Mouse (Mus musculus): ENCODE results near the gene Hpse. TPM values are rescaled to one million over a fixed set of nuclear protein-coding genes. Genes with fewer than 3 reads are reported as not detected.

Gene Hpse
- polyA plus RNA-seq, 1 experiment from 2014 or later, result 1.2 TPM

GRCm38 (mm10) chr5:100706675-100707074 lies 12.8 kb downstream of the Hpse start:
- WGBS, result 63% methylated on average over 8 of the region's 8 CpGs
- Histone ChIP-seq H3K4me3 (ENCODE audit: low read length) (no peak overlapping the region), H3K4me1 (ENCODE audit: control insufficient read depth, insufficient read depth, low read length) (no peaks in the 10 kb centered on the region), H3K9me3 (replicated peaks; ENCODE audit: control insufficient read depth, low read length) (no peaks in the 10 kb centered on the region), H3K27me3 (ENCODE audit: control insufficient read depth, insufficient read depth, low read length) (no peaks in the 10 kb centered on the region), H3K36me3 (ENCODE audit: control insufficient read depth, insufficient read depth) (no peaks in the 10 kb centered on the region), H3K27ac (ENCODE audit: low read length) (no peak overlapping the region), H3K4me2 (ENCODE audit: low read depth, low read length) (no peak overlapping the region), H3K9ac (ENCODE audit: low read length) (no peak overlapping the region)
- ATAC-seq (replicated peaks; ENCODE audit: extremely low read depth, insufficient read depth, low FRiP score), result no peak; the same call in 1 of the 2 replicates

DNA sequence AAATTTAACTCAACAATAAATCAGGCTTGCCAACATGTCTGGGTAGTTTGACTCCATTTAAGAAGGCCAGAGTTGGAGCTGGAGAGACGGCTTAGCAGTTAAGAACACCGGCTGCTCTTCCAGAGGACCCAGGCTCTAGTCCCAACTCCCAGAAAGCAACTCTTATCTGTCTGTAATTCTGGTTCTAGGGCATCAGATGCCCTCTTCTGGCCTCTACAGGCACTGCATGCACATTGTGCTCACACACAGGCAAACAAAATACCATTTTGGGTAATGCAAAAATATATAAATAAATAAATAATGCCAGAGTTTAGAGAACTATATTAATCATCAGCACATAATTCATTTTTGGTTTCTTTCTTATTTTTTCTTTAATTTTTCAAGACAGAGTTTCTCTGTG lies 15.2 kb downstream of the Hpse start:
- Histone ChIP-seq H3K4me3 (ENCODE audit: low read length) (no peak overlapping the region), H3K4me2 (ENCODE audit: low read depth, low read length) (no peak overlapping the region), H3K27ac (ENCODE audit: low read length) (no peak overlapping the region), H3K9ac (ENCODE audit: low read length) (no peak overlapping the region), H3K27me3 (ENCODE audit: control insufficient read depth, insufficient read depth, low read length) (no peaks in the 10 kb centered on the region), H3K4me1 (ENCODE audit: control insufficient read depth, insufficient read depth, low read length) (no peaks in the 10 kb centered on the region), H3K36me3 (ENCODE audit: control insufficient read depth, insufficient read depth) (no peaks in the 10 kb centered on the region), H3K9me3 (replicated peaks; ENCODE audit: control insufficient read depth, low read length) (no peaks in the 10 kb centered on the region)
- no peak for ATAC-seq (replicated peaks; ENCODE audit: extremely low read depth, insufficient read depth, low FRiP score)
- 98% methylated on average over 2 of the region's 2 CpGs for WGBS

DNA sequence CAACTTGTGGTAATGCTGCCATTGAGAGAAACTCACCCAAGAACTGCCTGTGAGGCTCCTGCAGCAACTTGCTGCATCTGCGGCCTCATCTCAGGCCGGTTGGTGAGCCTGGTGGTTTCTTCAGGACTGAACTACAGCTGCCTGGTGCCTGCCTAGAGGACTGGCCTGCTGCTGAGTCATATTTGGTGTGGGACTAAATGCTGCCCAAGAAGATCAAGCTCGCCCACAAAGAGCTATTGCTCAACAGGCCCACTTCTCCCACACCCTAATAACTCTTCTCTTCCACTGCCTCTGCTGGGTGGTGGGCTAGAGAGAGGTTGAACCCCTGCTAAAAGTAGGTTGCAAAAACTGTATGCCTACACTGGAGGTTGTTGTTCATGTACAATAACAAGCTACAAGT lies 17.2 kb downstream of the Hpse start:
- WGBS, result 87% methylated on average over 3 of the region's 3 CpGs
- Histone ChIP-seq H3K9me3 (replicated peaks; ENCODE audit: control insufficient read depth, low read length) (no peaks in the 10 kb centered on the region), H3K27ac (ENCODE audit: low read length) (no peak overlapping the region), H3K4me3 (ENCODE audit: low read length) (no peak overlapping the region), H3K4me1 (ENCODE audit: control insufficient read depth, insufficient read depth, low read length) (no peaks in the 10 kb centered on the region), H3K36me3 (ENCODE audit: control insufficient read depth, insufficient read depth) (no peaks in the 10 kb centered on the region), H3K4me2 (ENCODE audit: low read depth, low read length) (no peak overlapping the region), H3K9ac (ENCODE audit: low read length) (no peak overlapping the region), H3K27me3 (ENCODE audit: control insufficient read depth, insufficient read depth, low read length) (no peaks in the 10 kb centered on the region)
- no peak for ATAC-seq (replicated peaks; ENCODE audit: extremely low read depth, insufficient read depth, low FRiP score)

- WGBS, result 79% methylated on average over 13 of the region's 13 CpGs
- no peaks in the 10 kb centered on the region for H3K36me3 ChIP-seq (ENCODE audit: control insufficient read depth, insufficient read depth)
- H3K9me3 ChIP-seq (replicated peaks; ENCODE audit: control insufficient read depth, low read length), result no peaks in the 10 kb centered on the region
- H3K4me3 ChIP-seq (ENCODE audit: low read length), result no peak overlapping the region
- no peak overlapping the region for H3K9ac ChIP-seq (ENCODE audit: low read length)
- H3K4me1 ChIP-seq (ENCODE audit: control insufficient read depth, insufficient read depth, low read length), result no peaks in the 10 kb centered on the region
- no peak for ATAC-seq (replicated peaks; ENCODE audit: extremely low read depth, insufficient read depth, low FRiP score)
- H3K27me3 ChIP-seq (ENCODE audit: control insufficient read depth, insufficient read depth, low read length), result no peaks in the 10 kb centered on the region
- H3K4me2 ChIP-seq (ENCODE audit: low read depth, low read length), result no peak overlapping the region
- no peak overlapping the region for H3K27ac ChIP-seq (ENCODE audit: low read length)
These were observed 18.5 kb downstream of the Hpse start for GRCm38 (mm10) chr5:100700861-100701620.

- no peaks in the 10 kb centered on the region for H3K27me3 ChIP-seq (ENCODE audit: control insufficient read depth, insufficient read depth, low read length)
- WGBS, result 26% methylated on average over 2 of the region's 2 CpGs
- H3K36me3 ChIP-seq (ENCODE audit: control insufficient read depth, insufficient read depth), result no peaks in the 10 kb centered on the region
- H3K9ac ChIP-seq (ENCODE audit: low read length), result no peak overlapping the region
- H3K9me3 ChIP-seq (replicated peaks; ENCODE audit: control insufficient read depth, low read length), result no peaks in the 10 kb centered on the region
- no peak overlapping the region for H3K4me3 ChIP-seq (ENCODE audit: low read length)
- no peak overlapping the region for H3K4me2 ChIP-seq (ENCODE audit: low read depth, low read length)
- no peaks in the 10 kb centered on the region for H3K4me1 ChIP-seq (ENCODE audit: control insufficient read depth, insufficient read depth, low read length)
- H3K27ac ChIP-seq (ENCODE audit: low read length), result no peak overlapping the region
- ATAC-seq (replicated peaks; ENCODE audit: extremely low read depth, insufficient read depth, low FRiP score), result no peak
These were observed 21.6 kb downstream of the Hpse start for GRCm38 (mm10) chr5:100697886-100698285.

- H3K4me3 ChIP-seq (ENCODE audit: low read length), result no peak overlapping the region
- no peak overlapping the region for H3K4me2 ChIP-seq (ENCODE audit: low read depth, low read length)
- no peaks in the 10 kb centered on the region for H3K27me3 ChIP-seq (ENCODE audit: control insufficient read depth, insufficient read depth, low read length)
- H3K36me3 ChIP-seq (ENCODE audit: control insufficient read depth, insufficient read depth), result no peaks in the 10 kb centered on the region
- ATAC-seq (replicated peaks; ENCODE audit: extremely low read depth, insufficient read depth, low FRiP score), result no peak
- H3K9ac ChIP-seq (ENCODE audit: low read length), result no peak overlapping the region
- no peaks in the 10 kb centered on the region for H3K4me1 ChIP-seq (ENCODE audit: control insufficient read depth, insufficient read depth, low read length)
- 77% methylated on average over 2 of the region's 2 CpGs for WGBS
- no peaks in the 10 kb centered on the region for H3K9me3 ChIP-seq (replicated peaks; ENCODE audit: control insufficient read depth, low read length)
- H3K27ac ChIP-seq (ENCODE audit: low read length), result no peak overlapping the region
These were observed 22.1 kb downstream of the Hpse start for GRCm38 (mm10) chr5:100697398-100697797.

DNA sequence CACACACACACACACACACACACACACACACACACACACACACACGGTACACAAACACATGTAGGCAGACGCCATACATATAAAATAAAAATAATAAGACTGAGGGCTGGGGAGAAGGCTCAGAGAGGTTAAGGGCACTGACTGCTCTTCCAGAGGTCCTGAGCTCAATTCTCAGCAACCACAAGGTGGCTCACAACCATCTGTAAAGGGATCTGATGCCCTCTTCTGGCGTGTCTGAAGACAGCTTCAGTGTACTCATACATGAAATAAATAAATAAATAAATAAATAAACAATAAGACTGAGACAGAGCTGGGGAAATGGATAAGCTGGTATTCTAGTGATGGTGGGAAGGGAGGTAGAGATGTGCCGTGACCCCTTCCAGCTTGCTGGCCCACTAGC lies 33.9 kb downstream of the Hpse start:
- no peaks in the 10 kb centered on the region for H3K36me3 ChIP-seq (ENCODE audit: control insufficient read depth, insufficient read depth)
- 65% methylated on average over 4 of the region's 4 CpGs for WGBS

GRCm38 (mm10) chr5:100680542-100680933 lies 39.0 kb downstream of the Hpse start:
- H3K9ac ChIP-seq (ENCODE audit: low read length), result no peak overlapping the region
- WGBS, result 71% methylated on average over 6 of the region's 6 CpGs
- ATAC-seq (replicated peaks; ENCODE audit: extremely low read depth, insufficient read depth, low FRiP score), result no peak
- H3K4me3 ChIP-seq (ENCODE audit: low read length), result no peak overlapping the region
- H3K27me3 ChIP-seq (ENCODE audit: control insufficient read depth, insufficient read depth, low read length), result no peaks in the 10 kb centered on the region
- no peaks in the 10 kb centered on the region for H3K9me3 ChIP-seq (replicated peaks; ENCODE audit: control insufficient read depth, low read length)
- no peak overlapping the region for H3K27ac ChIP-seq (ENCODE audit: low read length)
- no peaks in the 10 kb centered on the region for H3K36me3 ChIP-seq (ENCODE audit: control insufficient read depth, insufficient read depth)
- H3K4me1 ChIP-seq (ENCODE audit: control insufficient read depth, insufficient read depth, low read length), result no peaks in the 10 kb centered on the region
- no peak overlapping the region for H3K4me2 ChIP-seq (ENCODE audit: low read depth, low read length)

More for the DNA sequence above, 33.9 kb downstream of the Hpse start:
- Histone ChIP-seq H3K27me3 (ENCODE audit: control insufficient read depth, insufficient read depth, low read length) (no peaks in the 10 kb centered on the region), H3K4me1 (ENCODE audit: control insufficient read depth, insufficient read depth, low read length) (no peaks in the 10 kb centered on the region), H3K9ac (ENCODE audit: low read length) (no peak overlapping the region), H3K27ac (ENCODE audit: low read length) (no peak overlapping the region), H3K4me3 (ENCODE audit: low read length) (no peak overlapping the region), H3K9me3 (replicated peaks; ENCODE audit: control insufficient read depth, low read length) (no peaks in the 10 kb centered on the region), H3K4me2 (ENCODE audit: low read depth, low read length) (no peak overlapping the region)
- ATAC-seq (replicated peaks; ENCODE audit: extremely low read depth, insufficient read depth, low FRiP score), result no peak

DNA sequence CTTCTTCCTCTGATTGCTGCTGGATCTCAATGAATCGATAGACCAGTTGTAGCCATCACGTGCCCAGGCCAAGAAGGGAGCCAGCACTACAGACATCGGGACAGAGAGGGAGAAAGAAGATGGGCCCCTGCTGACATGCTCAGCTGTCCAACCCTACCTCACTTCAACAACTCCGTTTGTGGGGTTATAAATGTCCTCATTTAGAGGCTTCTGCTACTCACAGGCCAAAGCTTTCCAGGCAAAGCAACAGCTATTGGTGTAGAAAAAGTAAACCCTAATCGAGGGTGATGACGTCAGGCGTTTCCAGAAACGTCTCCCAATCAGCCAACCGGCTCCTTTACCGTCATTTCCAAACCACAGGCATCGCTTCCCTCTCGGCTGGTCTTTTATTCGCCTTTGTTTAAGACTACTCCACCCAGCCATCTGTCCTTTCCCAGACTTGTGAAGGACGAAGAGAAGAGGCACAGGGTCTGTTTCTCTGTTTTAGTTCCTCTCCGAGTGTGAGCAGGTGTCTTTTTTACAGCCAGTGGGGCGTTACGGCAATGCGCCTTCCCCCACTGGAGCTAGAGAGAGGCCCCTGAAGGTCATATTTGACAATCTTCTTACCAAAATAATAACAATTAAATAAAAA lies 39.5 kb downstream of the Hpse start:
- Histone ChIP-seq H3K27ac (ENCODE audit: low read length) (no peak overlapping the region), H3K27me3 (ENCODE audit: control insufficient read depth, insufficient read depth, low read length) (no peaks in the 10 kb centered on the region), H3K36me3 (ENCODE audit: control insufficient read depth, insufficient read depth) (no peaks in the 10 kb centered on the region), H3K4me3 (ENCODE audit: low read length) (no peak overlapping the region), H3K9me3 (replicated peaks; ENCODE audit: control insufficient read depth, low read length) (no peaks in the 10 kb centered on the region), H3K4me1 (ENCODE audit: control insufficient read depth, insufficient read depth, low read length) (peaks cover 2% of the 10 kb centered on the region; the same call in 1 of the 2 replicates), H3K4me2 (ENCODE audit: low read depth, low read length) (no peak overlapping the region), H3K9ac (ENCODE audit: low read length) (no peak overlapping the region)
- 70% methylated on average over 18 of the region's 18 CpGs for WGBS
- no peak for ATAC-seq (replicated peaks; ENCODE audit: extremely low read depth, insufficient read depth, low FRiP score)
